Mouse (Mus musculus) splenic B cell, adult 2 months (primary cell): Measurements from ENCODE around the gene Slc10a7.

Source experiments
- DNase-seq: peaks from one replicate; pipeline ENCODE4 v3.0.0-alpha.2; 2011; ENCODE audit warnings: low read depth, low spot score
- H3K27me3 ChIP-seq: 2 replicates; pipeline ENCODE4 v1.6.1; 2012; ENCODE audit warnings: mild to moderate bottlenecking, low read length, moderate library complexity, mixed read lengths; ENCODE audit not compliant: control insufficient read depth, poor library complexity, insufficient read depth, severe bottlenecking
- H3K36me3 ChIP-seq: 2 replicates; pipeline ENCODE4 v1.6.1; 2012; ENCODE audit warnings: mild to moderate bottlenecking, low read length, moderate library complexity, mixed read lengths; ENCODE audit not compliant: control insufficient read depth, poor library complexity, insufficient read depth, severe bottlenecking

Gene Slc10a7

DNA sequence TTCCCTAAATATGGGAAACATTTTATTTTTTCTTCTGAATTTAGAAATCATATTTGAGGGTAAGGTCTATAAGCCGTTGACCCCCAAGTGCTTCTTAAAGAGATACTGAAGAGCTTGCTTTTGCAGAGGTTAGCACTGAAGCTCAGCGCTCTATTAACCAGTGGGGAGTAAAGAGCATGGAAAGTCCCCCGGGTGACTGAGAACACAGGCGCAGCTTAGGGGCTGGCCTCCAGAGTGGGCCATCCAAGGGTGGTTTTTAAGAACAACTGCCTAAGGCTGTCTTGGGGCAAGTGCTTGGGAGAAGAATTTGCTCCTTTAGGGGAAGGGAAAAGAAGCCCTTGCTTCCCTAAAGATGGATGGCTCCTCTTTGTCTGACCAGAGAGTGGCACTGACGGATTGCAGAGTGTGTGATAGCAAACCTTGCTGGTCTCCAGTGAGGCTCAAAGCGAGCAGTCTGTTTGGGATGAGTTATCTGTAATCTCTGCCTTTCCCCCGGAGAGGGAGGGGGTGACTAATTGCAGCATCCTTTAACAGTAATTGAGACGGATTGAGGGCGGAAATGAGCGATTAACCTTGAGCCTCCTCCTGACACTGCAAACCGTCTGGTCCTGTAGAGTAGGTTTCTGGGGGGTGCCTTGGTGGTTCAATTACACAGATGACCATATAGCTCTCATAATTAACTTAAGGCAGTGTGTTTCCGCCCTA is 115.7 kb downstream of the Slc10a7 start:
- no peaks in the 10 kb centered on the region; the same call in 1 of the 2 replicates for H3K36me3 ChIP-seq
- no peaks in the 10 kb centered on the region for H3K27me3 ChIP-seq
- DNase-seq: peak; percentile 57

DNA sequence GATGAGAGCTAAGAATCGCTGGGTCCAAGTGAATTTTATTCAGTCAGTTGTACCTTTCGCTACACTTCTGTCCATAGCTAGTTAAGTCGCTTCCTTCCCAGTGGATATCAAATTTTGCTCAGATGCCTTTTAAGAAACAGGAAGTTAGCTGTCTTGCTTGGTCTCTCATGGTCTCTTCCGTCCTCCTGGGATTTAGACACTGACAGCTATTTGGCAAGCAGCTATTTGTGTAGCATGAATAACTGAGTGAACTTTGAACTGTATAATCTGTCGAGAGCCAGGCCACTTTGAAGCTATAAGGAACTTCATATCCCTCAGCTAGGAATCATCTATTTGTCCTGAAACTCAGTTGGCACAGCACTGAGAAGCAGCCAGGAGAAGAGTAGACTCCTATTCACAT is 117.5 kb downstream of the Slc10a7 start:
- Histone ChIP-seq H3K27me3 (no peaks in the 10 kb centered on the region), H3K36me3 (no peaks in the 10 kb centered on the region; the same call in 1 of the 2 replicates)
- peak; percentile 83 for DNase-seq

DNA sequence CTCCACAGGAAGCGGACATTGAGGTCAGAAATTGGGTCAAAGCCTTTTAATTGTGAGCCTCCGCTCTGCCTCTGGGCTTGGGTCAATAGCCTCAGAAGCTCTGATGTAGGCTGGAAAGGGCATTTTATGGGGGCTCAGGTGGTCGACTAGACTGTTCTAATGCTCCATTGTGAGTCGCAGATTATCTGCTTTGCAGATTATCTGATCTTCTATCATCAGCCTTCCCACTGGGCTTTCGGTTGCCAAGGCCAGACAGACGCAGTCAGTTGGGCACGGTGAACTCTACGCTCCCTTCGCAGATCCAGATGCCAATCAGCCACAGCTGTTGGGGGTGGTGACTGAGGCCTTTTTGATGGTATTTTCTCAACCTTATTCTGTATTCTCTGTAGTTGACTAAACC is 118.6 kb downstream of the Slc10a7 start:
- DNase-seq: no peak
- Histone ChIP-seq H3K36me3 (no peaks in the 10 kb centered on the region; the same call in 1 of the 2 replicates), H3K27me3 (no peaks in the 10 kb centered on the region)

DNA sequence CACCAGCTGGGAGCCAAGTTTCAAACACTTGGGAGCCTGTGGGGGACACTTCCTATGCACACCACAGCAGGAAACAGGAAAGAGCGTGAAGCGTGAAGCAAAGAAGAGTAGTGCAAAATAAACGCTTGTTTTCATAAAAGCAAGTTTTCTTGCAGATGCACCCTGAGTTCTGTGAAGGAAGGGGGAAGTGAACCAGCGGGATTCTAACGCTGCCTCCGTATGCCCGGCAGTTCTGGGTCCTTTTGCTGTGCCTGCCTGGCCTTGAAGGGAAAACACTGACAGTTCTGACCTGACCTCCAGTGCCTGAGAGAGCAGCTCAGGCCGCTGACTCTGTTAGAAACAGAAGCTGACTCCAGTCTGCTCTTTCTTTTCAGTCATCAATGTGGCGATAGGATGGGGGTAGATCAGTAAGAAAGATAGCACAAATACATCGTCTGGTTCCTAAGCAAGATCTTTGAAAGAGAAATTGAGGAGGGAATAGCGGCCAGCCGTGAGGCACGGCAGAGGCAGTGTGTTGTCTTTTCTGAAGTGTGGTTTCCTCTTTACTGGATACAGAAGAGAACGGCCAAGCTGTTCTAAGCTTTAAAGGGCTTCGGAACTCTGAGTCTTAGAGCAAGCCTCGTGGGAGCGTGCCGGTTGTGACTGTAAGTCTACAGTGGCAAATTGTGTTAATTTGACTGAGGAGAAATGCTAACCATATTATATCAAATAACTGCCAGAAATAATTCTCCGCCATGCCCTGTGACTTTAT is 121.4 kb downstream of the Slc10a7 start:
- DNase-seq: peak; percentile 59
- Histone ChIP-seq H3K36me3 (0 out of 2 replicates have a peak, but pooled peaks cover 2% of the 10 kb centered on the region), H3K27me3 (no peaks in the 10 kb centered on the region)

DNA sequence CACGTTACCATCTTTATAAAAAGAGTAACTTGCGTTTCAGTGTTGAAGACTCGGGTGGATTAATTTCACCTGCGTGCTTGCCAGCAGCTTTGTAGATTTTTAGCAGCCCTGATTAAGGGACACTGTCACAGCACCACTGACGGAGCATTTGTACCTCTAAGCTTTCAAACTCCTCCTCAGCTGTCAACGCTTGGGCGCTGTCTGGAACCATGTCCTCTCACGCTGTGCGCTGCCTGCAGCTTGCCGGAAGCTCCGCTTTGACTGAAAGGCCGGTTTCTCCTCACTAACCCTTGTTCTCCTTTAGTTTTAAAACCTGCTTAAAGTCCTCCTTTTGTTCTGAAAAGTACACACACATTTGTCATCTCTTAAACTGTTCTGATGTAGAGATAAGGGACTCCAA is 123.9 kb downstream of the Slc10a7 start:
- Histone ChIP-seq H3K36me3 (0 out of 2 replicates have a peak, but pooled peaks cover 2% of the 10 kb centered on the region), H3K27me3 (no peaks in the 10 kb centered on the region)
- peak; percentile 77 for DNase-seq

DNA sequence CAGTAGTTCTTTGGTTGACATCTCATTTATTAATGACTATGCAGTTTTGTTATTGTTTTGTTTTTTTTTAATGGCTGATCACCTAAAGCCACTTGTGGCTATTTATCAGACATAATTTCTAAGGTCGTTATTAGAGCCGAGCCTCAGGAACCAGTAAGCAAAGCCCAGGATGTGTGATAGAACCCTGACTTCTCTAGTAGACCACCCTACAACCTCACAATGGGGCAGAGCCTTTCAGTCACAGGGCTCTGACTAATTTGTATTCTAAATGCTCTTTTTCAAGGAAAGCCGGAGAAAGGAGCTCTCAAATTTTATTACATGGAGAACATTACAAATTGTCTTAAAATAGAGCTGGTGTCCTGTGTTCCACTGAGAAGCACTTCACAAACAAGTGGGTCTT is 124.9 kb downstream of the Slc10a7 start:
- DNase-seq: no peak
- H3K27me3 ChIP-seq: no peaks in the 10 kb centered on the region
- H3K36me3 ChIP-seq: 0 out of 2 replicates have a peak, but pooled peaks cover 2% of the 10 kb centered on the region

DNA sequence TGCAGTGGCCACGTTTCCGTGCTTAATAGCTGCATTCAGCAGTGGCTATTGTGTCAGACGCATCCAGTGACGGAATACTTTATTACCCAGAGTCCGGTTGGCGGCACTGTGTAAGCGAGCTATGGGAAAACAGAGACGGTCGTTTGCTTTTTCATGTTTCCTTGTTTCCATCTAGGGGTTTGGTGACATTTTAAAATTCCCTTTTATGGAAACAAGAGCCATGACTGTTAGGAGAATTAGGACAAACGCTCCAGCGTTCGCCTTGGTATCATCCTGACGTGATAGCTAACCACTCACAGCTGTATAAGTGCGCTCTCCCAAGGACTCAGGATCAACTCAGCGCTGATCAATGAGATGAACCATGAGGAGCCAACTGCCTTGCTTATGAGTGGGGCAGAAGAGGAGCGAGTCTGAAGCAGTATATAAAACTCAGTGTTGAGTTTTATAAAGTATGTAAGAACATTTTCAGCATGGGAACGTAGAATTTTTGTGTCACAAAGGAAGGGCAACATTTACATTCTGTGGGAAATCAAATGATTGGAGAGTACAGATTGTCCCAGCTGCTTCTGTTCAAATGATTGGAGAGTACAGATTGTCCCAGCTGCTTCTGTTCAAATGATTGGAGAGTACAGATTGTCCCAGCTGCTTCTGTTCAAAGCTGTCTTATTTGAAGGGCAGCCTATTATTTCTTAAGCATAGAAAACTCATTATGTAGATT is 125.5 kb downstream of the Slc10a7 start:
- Histone ChIP-seq H3K36me3 (0 out of 2 replicates have a peak, but pooled peaks cover 2% of the 10 kb centered on the region), H3K27me3 (no peaks in the 10 kb centered on the region)
- no peak for DNase-seq

DNA sequence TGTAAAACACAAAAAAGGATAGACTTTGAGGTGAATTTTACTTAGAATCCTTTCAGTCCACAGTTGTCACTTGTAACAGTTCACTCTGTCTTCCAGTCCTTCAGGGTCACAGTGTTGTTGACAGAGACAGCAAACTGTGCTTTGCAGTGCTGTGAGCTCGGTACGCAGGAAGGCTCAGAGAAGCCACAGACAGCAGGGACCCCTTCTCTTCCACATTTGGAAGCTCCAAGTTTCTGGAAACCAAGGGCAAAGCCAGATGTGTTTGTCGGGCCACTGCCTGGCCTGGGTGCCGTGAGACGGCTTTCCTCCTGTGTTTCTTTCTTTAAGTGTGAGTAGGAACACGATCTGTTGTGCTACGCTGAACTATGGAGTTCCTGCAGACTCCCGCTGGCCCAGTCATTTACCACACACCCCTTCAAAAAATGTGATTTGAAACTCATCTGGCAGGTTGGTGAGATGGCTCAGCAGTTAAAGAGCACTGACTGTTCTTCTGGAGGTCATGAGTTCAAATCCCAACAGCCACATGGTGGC is 126.2 kb downstream of the Slc10a7 start:
- Histone ChIP-seq H3K36me3 (0 out of 2 replicates have a peak, but pooled peaks cover 2% of the 10 kb centered on the region), H3K27me3 (no peaks in the 10 kb centered on the region)
- DNase-seq: no peak

DNA sequence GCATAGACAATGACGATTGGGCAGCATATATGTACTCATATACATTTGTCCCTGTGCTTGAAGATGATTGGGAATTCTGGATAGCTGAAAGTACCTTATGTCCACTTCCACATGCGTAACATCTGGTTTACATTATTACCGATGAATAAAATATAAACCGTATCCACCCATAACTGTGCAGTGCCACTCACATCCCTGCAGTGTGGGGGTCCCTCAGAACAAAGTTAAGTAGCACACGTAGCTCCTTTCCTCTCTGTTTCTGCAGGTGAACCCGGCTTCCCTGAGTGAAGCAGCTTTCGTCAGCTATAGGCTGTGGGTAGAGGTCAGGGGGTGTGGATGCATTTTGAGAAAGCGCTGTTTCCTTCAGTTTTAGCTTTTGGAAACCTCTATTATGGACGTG is 132.8 kb downstream of the Slc10a7 start:
- DNase-seq: no peak

DNA sequence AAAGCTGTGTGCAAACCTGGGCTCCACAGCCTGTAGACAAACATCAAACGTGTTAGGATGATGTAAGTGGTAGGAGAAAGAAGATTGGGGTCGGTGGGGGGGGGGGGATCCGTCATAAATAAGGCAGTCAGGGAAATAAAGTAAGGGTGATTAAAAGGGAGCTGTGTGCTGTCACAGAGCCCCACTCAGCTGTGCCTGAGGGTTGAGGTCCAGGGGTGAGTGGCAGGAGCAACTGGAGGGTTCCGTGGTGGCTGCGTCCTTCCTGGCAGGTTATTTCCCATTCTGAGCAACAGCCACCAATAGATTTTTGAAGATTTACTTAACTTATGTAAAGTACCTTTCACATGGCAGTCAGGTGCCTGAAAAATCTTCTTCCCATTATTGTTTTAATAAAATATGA is 133.2 kb downstream of the Slc10a7 start:
- DNase-seq: no peak
- no peaks in the 10 kb centered on the region for H3K27me3 ChIP-seq
- H3K36me3 ChIP-seq: no peaks in the 10 kb centered on the region

More for the DNA sequence above, 132.8 kb downstream of the Slc10a7 start:
- Histone ChIP-seq H3K27me3 (no peaks in the 10 kb centered on the region), H3K36me3 (no peaks in the 10 kb centered on the region)

DNA sequence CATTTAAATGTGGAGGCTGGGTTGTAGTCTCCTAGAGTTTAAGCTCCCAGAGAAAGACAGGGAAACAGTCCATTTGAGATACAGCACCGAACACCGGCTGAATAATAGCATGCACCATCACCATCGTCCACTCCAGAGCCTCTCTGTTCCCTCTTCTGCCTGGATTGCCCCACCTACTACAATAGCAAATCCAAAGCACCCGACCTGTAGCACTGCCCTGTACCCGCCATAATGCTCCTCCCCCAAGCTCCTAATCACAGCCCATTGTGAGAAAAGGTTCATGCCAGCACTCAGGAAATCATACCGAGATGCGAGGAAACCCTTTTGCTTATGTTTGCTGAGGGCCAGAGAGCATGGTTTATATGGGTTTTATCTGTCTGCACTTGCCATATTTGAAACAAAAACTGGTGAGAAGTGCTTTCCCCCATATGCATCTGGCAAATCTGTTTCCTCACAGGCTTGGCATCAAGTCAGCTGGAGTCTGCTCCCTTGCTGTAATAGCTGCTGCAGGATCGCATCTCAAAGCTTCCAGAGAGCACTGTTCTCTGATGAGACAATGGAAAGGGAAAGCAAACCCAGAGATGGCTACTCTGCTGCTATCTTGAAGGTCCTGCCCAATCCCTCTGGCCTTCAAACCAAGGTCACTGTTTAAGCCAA is 138.0 kb downstream of the Slc10a7 start:
- DNase-seq: no peak
- no peaks in the 10 kb centered on the region for H3K36me3 ChIP-seq
- no peaks in the 10 kb centered on the region for H3K27me3 ChIP-seq

DNA sequence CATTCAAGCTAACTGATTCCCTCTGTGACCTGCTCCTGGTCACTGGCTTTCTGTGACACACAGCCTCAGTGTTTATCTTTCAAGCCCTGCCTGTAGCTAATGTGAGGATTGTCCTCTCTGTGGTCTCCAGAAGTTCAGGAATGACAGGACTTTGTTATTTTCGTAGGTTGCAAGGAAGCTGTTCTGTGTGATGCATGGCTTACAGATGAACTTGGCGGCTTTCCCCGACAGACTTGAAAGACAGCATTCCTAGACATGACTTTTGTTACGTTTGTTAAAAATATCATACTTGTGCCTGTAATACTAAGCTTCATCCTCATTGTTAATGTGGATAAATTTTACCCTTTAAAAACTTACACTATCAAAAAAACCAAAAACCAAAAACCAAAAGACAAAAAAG is 138.7 kb downstream of the Slc10a7 start:
- Histone ChIP-seq H3K27me3 (no peaks in the 10 kb centered on the region), H3K36me3 (no peaks in the 10 kb centered on the region)
- DNase-seq: no peak

DNA sequence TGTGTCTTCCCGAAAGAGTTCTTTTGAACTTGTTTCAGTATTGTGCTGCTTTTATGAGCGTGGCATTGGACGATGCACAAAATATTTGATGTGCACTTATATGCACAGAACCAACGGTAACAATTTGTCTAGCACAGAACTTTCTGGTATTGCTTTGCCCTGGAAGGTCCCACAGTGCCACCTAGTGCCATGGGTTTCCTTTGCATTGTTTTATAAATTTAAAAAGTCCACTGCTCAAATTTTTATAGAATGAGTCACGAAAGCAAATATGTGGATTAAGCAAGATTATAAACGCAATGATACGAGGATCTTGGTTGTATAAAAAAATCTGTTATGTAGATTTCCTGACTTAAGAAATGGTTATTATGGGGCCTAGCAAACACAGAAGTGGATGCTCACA is 139.8 kb downstream of the Slc10a7 start:
- H3K27me3 ChIP-seq: no peaks in the 10 kb centered on the region
- DNase-seq: peak; percentile 84
- H3K36me3 ChIP-seq: no peaks in the 10 kb centered on the region

DNA sequence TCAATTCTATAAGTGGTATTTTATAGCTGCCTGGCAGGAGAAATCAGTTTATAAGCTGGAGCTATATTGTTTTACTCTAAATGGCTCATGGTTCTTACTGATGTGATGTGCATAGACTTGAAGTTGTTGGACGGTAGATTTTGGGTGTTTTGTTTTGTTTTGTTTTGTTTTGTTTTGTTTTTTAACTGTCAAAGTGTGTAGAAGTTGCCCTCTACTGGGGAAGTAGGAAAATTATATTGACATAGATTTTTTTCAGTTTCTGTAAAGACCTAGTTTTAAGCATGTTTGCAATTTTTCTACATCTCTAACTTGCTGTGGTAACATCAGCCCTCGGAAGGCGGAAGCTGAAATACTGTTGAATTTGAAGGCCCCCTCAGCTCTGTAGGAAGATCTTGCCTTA is 142.5 kb downstream of the Slc10a7 start:
- no peaks in the 10 kb centered on the region for H3K27me3 ChIP-seq
- DNase-seq: no peak
- H3K36me3 ChIP-seq: no peaks in the 10 kb centered on the region
